Mouse (Mus musculus) hindbrain, embryonic 11.5 days (tissue): ENCODE data around the gene Vmn1r233. TPM values are rescaled to one million over a fixed set of nuclear protein-coding genes. Genes with fewer than 3 reads are reported as not detected.
A peak's percentile ranks its signal among the peaks of the same experiment; 100 is the strongest.

Source experiments
- ATAC-seq: fragments of 200-750 bp; cut with Nextera tagmentation; 2 replicates; pipeline ENCODE4 v1.8.0; 2017; ENCODE audit warnings: mild to moderate bottlenecking, moderate TSS enrichment, moderate library complexity; ENCODE audit not compliant: low FRiP score
- DNase-seq: peaks from one replicate; pipeline ENCODE4 v3.0.0-alpha.2; 2015; ENCODE audit warnings: low spot score
- H3K27ac ChIP-seq: fragments of 300-500 bp; sonication (generic); 2 replicates; pipeline ENCODE4 v1.5.1; 2014; ENCODE audit warnings: mild to moderate bottlenecking, low read depth, low read length
- H3K27me3 ChIP-seq: fragments of 300-500 bp; sonication (generic); 2 replicates; pipeline ENCODE4 v1.6.1; 2014; ENCODE audit warnings: mild to moderate bottlenecking, low read length, moderate library complexity, mixed read lengths; ENCODE audit not compliant: control insufficient read depth, insufficient read depth
- H3K36me3 ChIP-seq: fragments of 300-500 bp; sonication (generic); 2 replicates; pipeline ENCODE4 v1.6.1; 2014; ENCODE audit warnings: mild to moderate bottlenecking, low read length, moderate library complexity, mixed read lengths; ENCODE audit not compliant: control insufficient read depth, insufficient read depth
- H3K4me1 ChIP-seq: fragments of 300-500 bp; sonication (generic); replicated peaks from 2 replicates; pipeline ENCODE4 v1.6.1; 2014; ENCODE audit warnings: low read length, mixed read lengths; ENCODE audit not compliant: control insufficient read depth, insufficient read depth
- H3K4me2 ChIP-seq: fragments of 300-500 bp; sonication (generic); replicated peaks from 2 replicates; pipeline ENCODE4 v1.6.1; 2014; ENCODE audit warnings: mild to moderate bottlenecking, low read depth, low read length
- H3K4me3 ChIP-seq: fragments of 300-500 bp; sonication (generic); 2 replicates; pipeline ENCODE4 v1.5.1; 2014; ENCODE audit warnings: low read depth, low read length
- H3K9ac ChIP-seq: fragments of 300-500 bp; sonication (generic); 2 replicates; pipeline ENCODE4 v1.6.1; 2014; ENCODE audit warnings: low read depth, low read length
- H3K9me3 ChIP-seq: fragments of 300-500 bp; sonication (generic); 2 replicates; pipeline ENCODE4 v1.6.1; 2016; ENCODE audit warnings: low read length; ENCODE audit not compliant: control insufficient read depth
- WGBS: fragments of 180-500 bp; shearing (Covaris S2); extraction: QIAGEN DNeasy Blood & Tissue Kit; methylation state at CpG from one replicate; pipeline ENCODE4 v1.1.7; 2014; 5-methylcytosine and 5-hydroxymethylcytosine counted together
- polyA plus RNA-seq: library from polyadenylated mRNA; unstranded; fragments of >200 nt; fragmentation: Nextera tagmentation; extraction: Ambion mirVana; gene quantifications from 2 replicates; pipeline ENCODE4 v1.2.1, GENCODE M21; 2014

Vmn1r233 gene
- polyA plus RNA-seq = not detected in 2 replicates

- no peak within 1 kb of the TSS for H3K27ac ChIP-seq
- no peaks in the 10 kb centered on the region for H3K36me3 ChIP-seq
- no peak for DNase-seq
- no peak within 1 kb of the TSS for H3K4me3 ChIP-seq
- no peaks in the 10 kb centered on the region for H3K4me1 ChIP-seq
- ATAC-seq = no peak
- H3K9me3 ChIP-seq = no peaks in the 10 kb centered on the region
- no peak within 1 kb of the TSS for H3K4me2 ChIP-seq
- H3K9ac ChIP-seq = no peak within 1 kb of the TSS
- no peaks in the 10 kb centered on the region for H3K27me3 ChIP-seq
These were observed at the start of gene Vmn1r233 for GRCm38 (mm10) chr17:20996364-20996763. Gene Vmn1r233 (minus strand): TSS chr17:20996464.

GRCm38 (mm10) chr17:21018410-21019080 lies 22.3 kb upstream of the Vmn1r233 start:
- Histone ChIP-seq H3K27ac (no peak overlapping the region), H3K4me2 (no peak overlapping the region), H3K9ac (no peak overlapping the region), H3K4me3 (no peak overlapping the region), H3K9me3 (no peaks in the 10 kb centered on the region), H3K36me3 (peaks cover 4% of the 10 kb centered on the region; the same call in 1 of the 2 replicates), H3K27me3 (no peaks in the 10 kb centered on the region), H3K4me1 (no peaks in the 10 kb centered on the region)
- ATAC-seq = no peak
- DNase-seq = no peak
- 81% methylated on average over 1 of the region's 1 CpGs for WGBS

GRCm38 (mm10) chr17:21009726-21010125 lies 13.5 kb upstream of the Vmn1r233 start:
- 52% methylated on average over 1 of the region's 1 CpGs for WGBS
- H3K4me2 ChIP-seq = peak overlapping the region; percentile 60

GRCm38 (mm10) chr17:21008382-21009331 lies 12.4 kb upstream of the Vmn1r233 start, which contains the start of gene Zfp160:
Gene Zfp160 (plus strand): TSS chr17:21008903.
- peak within 1 kb of the TSS; percentile 60 for H3K4me2 ChIP-seq
- peaks cover 5% of the 10 kb centered on the region; the same call in 1 of the 2 replicates for H3K4me1 ChIP-seq
- peak; percentile 91 for DNase-seq
- H3K4me3 ChIP-seq = peak within 1 kb of the TSS; percentile 78
- 0 out of 2 replicates have a peak, but pooled peaks cover 7% of the 10 kb centered on the region for H3K36me3 ChIP-seq
- H3K9me3 ChIP-seq = no peaks in the 10 kb centered on the region
- peak within 1 kb of the TSS; percentile 80 for H3K27ac ChIP-seq
- H3K27me3 ChIP-seq = no peaks in the 10 kb centered on the region
- 5% methylated on average over 36 of the region's 36 CpGs for WGBS
- peak; percentile 98 for ATAC-seq
- peak within 1 kb of the TSS; percentile 90 for H3K9ac ChIP-seq

More at GRCm38 (mm10) chr17:21009726-21010125, 13.5 kb upstream of the Vmn1r233 start:
- no peak for ATAC-seq
- Histone ChIP-seq H3K4me1 (peaks cover 5% of the 10 kb centered on the region; the same call in 1 of the 2 replicates), H3K9ac (peak overlapping the region; percentile 90), H3K27me3 (no peaks in the 10 kb centered on the region), H3K4me3 (peak overlapping the region; percentile 78), H3K9me3 (no peaks in the 10 kb centered on the region), H3K36me3 (0 out of 2 replicates have a peak, but pooled peaks cover 7% of the 10 kb centered on the region), H3K27ac (no peak overlapping the region)
- no peak for DNase-seq

- Histone ChIP-seq H3K27me3 (no peaks in the 10 kb centered on the region), H3K4me2 (no peak overlapping the region), H3K36me3 (no peaks in the 10 kb centered on the region), H3K27ac (no peak overlapping the region), H3K4me1 (no peaks in the 10 kb centered on the region), H3K4me3 (no peak overlapping the region), H3K9me3 (no peaks in the 10 kb centered on the region), H3K9ac (no peak overlapping the region)
- DNase-seq (no peak), ATAC-seq (no peak)
- 79% methylated on average over 2 of the region's 2 CpGs for WGBS
These were observed 2.5 kb downstream of the Vmn1r233 start for GRCm38 (mm10) chr17:20993716-20994115.

GRCm38 (mm10) chr17:20966681-20967080 lies 29.6 kb downstream of the Vmn1r233 start:
- Histone ChIP-seq H3K27me3 (no peaks in the 10 kb centered on the region), H3K9ac (no peak overlapping the region), H3K27ac (no peak overlapping the region), H3K4me1 (no peaks in the 10 kb centered on the region), H3K4me3 (no peak overlapping the region), H3K36me3 (peaks cover 21% of the 10 kb centered on the region), H3K9me3 (no peaks in the 10 kb centered on the region), H3K4me2 (no peak overlapping the region)
- no peak for ATAC-seq
- DNase-seq = no peak

- H3K36me3 ChIP-seq = peaks cover 29% of the 10 kb centered on the region
- H3K9me3 ChIP-seq = no peaks in the 10 kb centered on the region
- no peak for ATAC-seq
- no peaks in the 10 kb centered on the region for H3K27me3 ChIP-seq
- H3K4me3 ChIP-seq = no peak overlapping the region
- no peaks in the 10 kb centered on the region for H3K4me1 ChIP-seq
- H3K9ac ChIP-seq = no peak overlapping the region
- no peak overlapping the region for H3K27ac ChIP-seq
- no peak overlapping the region for H3K4me2 ChIP-seq
- DNase-seq = no peak
- 87% methylated on average over 4 of the region's 4 CpGs for WGBS
These were observed 30.8 kb downstream of the Vmn1r233 start for GRCm38 (mm10) chr17:20965421-20965820.

- DNase-seq (no peak), ATAC-seq (no peak)
- Histone ChIP-seq H3K36me3 (peaks cover 46% of the 10 kb centered on the region), H3K27me3 (no peaks in the 10 kb centered on the region), H3K4me3 (no peak overlapping the region), H3K27ac (no peak overlapping the region), H3K9me3 (no peaks in the 10 kb centered on the region), H3K9ac (no peak overlapping the region), H3K4me2 (no peak overlapping the region), H3K4me1 (no peaks in the 10 kb centered on the region)
- WGBS = 95% methylated on average over 5 of the region's 5 CpGs
These were observed 35.9 kb downstream of the Vmn1r233 start for GRCm38 (mm10) chr17:20960386-20960785.
